Mouse (Mus musculus) testis, adult 2 months (tissue): ENCODE measurements at regions not wholly inside any gene's neighbourhood (a gene's known extent, or its start where the extent isn't known, plus 50 kb on each side); places are given as distances from the start of the nearest gene placed in this dataset.

Source experiments
- CTCF ChIP-seq: fragments of 200-500 bp; IDR thresholded peaks from 2 replicates; pipeline ENCODE4 v1.5.1; 2012; ENCODE audit warnings: low read depth, mild to moderate bottlenecking, inconsistent platforms, low read length, moderate library complexity; ENCODE audit not compliant: control insufficient read depth, insufficient read depth, insufficient replicate concordance
- POLR2A ChIP-seq: fragments of 200-500 bp; IDR thresholded peaks from 2 replicates; pipeline ENCODE4 v1.6.1; 2012; ENCODE audit warnings: low read depth, mild to moderate bottlenecking, inconsistent platforms, low read length, moderate library complexity; ENCODE audit not compliant: control insufficient read depth

DNA sequence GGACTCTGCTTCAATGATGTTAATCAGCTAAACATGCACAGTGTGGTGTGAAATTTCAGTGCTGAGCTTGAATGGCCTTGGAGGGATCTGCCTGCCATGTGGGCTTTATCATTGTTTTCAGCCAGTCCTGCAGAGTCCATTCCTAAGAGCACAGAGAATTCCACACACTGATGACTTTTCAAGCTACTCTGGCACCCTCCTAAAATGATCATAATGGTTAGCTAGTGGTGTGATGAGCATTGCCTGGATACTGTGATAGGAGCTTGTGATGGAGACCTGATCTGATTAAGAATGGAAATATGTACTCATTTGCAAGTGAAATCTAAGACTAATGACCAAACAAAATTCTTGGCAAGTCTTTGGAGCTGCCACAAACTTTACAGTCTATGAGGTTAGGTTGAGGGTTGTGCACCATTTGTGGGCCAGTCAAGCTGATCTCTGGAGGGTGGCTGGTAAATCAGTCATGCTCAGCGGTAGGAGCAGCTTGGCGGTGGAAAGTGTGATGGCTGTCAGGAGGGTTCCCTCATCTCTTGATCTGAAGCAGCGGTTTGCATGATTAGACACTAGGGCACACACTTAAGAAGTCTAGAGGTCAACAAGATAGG lies 91.0 kb upstream of the Cep162 start:
- no peak for TF ChIP-seq CTCF
- no peak for TF ChIP-seq POLR2A
